Mouse (Mus musculus) stomach, postnatal 0 days (tissue): ENCODE measurements around the gene Bcar3.

Experiments
- CTCF ChIP-seq: IDR thresholded peaks from 2 replicates; pipeline ENCODE4 v1.5.1; 2016; ENCODE audit warnings: antibody characterized with exemption, low read depth, mild to moderate bottlenecking, moderate library complexity
- EP300 ChIP-seq: optimal IDR thresholded peaks from 2 replicates; pipeline ENCODE3; 2016; ENCODE audit warnings: antibody characterized with exemption

- no peak for TF ChIP-seq EP300
- TF ChIP-seq CTCF = no peak
Observed at GRCm38 (mm10) chr3:122340135-122341068, 46.5 kb downstream of the Bcar3 start.
